Mouse (Mus musculus): Measurements from ENCODE around the gene Sephs2. TPM values are rescaled to one million over a fixed set of nuclear protein-coding genes. Genes with fewer than 3 reads are reported as not detected.

Sephs2 gene
- 125 and 144 TPM in 2 replicates for polyA plus RNA-seq (2012; ENCODE audit: insufficient read depth, insufficient read length, missing spikeins)

DNA sequence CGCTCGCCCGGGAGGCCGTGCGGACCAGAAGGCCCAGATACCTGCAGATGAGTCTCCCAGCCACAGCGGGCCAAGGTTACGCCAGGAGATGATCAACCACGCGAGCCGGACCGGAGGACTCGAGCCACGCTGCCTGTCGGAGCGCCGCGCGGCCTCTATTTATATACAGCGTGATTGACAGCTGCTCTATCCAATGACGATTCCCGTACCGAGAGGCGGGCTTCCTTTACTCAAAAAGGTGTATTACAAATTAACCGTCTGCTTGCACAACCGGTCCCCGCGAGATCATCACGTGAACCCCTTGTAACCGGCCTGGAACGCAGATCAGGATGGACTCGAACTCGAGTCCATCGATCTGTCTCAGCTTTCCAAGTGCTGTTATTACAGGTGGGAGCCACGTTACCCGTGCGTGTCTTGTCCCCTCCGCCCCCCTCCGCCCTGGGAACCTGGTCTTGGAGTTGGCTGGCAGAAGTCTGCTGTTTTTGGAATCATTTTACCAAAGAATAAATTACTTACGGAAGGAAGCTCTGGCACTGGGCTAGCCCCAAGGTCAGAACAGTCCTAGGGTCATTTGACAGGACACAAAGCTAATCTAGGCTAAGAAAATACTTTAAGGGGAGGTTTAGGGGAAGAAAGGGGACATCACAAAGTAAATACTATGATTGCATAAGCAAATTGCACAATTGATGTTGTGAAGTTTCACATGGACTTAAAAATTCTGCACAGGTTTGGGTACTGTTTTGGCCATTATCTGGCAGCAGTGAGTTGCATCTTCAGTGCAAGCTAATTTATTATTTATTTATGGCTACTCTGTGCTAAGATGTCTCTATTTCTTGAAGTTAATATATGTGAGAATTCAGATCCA, at the start of gene Sephs2:
Gene Sephs2, minus strand, starts transcription at position 131 of the 865 bp plus-strand sequence.
- peaks cover 12% of the 10 kb centered on the region; the same call in 1 of the 2 replicates for H3K4me1 ChIP-seq (ENCODE audit: control insufficient read depth, insufficient read depth, insufficient read length, low read length)
- H3K27ac ChIP-seq (replicated peaks; ENCODE audit: low read depth, low read length), result peak within 1 kb of the TSS; percentile 85
- peak within 1 kb of the TSS; percentile 85 for H3K4me3 ChIP-seq (ENCODE audit: insufficient read depth, low read depth, low read length)

DNA sequence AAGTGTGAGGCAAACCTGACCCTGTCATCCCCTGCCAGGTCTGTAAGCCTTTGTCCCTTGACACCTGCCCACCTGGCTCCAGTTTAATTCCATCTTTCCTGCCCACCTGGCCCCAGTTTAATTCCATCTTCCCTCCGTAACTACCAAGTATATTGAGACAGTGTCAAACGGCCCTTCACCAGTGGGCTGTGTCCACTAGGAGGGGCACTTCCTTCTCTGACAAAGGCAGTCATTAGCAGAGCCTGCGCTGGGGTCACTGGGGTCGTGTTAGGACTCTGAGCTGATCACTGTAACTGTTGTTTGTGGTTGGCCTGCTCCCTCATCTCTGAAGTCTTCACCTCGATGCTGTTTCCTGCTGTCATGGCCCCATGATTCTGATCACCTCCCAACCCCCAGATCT, 48.2 kb upstream of the Sephs2 start:
- H3K27ac ChIP-seq (replicated peaks; ENCODE audit: low read depth, low read length), result no peak overlapping the region

DNA sequence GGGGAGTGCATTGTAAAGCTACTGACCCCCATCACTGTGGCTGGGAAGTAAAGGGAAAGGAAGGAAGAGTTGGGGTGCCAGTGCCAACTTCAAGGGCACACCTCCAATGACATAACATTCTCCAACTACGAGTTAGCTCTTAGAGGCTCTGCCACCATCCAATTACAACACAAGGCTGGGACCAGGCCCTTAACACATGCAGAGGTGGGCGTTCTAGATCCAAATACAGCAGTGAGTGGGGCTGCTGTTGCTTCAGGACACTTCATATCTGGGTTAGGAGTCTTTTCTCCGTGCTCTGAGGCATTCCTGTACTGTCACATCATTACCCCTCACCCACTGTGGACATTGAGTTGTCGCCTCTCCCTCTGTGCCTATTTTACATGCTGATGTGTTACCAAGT, 47.3 kb upstream of the Sephs2 start:
- H3K27ac ChIP-seq (replicated peaks; ENCODE audit: low read depth, low read length), result no peak overlapping the region
- H3K4me1 ChIP-seq (ENCODE audit: control insufficient read depth, insufficient read depth, insufficient read length, low read length), result no peaks in the 10 kb centered on the region
- no peak overlapping the region for H3K4me3 ChIP-seq (ENCODE audit: insufficient read depth, low read depth, low read length)

More for the DNA sequence above, 48.2 kb upstream of the Sephs2 start:
- no peaks in the 10 kb centered on the region for H3K4me1 ChIP-seq (ENCODE audit: control insufficient read depth, insufficient read depth, insufficient read length, low read length)
- no peak overlapping the region for H3K4me3 ChIP-seq (ENCODE audit: insufficient read depth, low read depth, low read length)

DNA sequence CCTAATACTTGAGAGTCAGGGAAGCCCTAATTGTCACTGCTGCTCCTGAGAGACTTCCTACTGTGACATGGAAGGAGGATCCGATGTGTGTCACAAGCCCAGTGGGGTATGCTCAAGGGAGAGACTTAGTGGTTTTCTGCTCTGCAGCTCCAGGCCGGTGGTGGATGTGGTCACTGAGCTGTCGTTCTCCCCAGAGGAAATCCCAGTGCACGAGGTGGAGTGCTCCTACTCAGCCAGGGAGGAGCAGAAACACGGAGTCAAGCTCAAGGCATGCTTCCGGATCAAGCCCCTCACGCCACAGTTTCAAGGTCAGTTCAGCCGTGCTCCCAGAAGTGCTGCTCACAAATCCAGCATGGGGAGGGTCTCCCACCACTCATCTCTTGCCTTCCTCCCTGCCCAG, 40.1 kb upstream of the Sephs2 start:
- Histone ChIP-seq H3K4me3 (ENCODE audit: insufficient read depth, low read depth, low read length) (no peak overlapping the region), H3K4me1 (ENCODE audit: control insufficient read depth, insufficient read depth, insufficient read length, low read length) (no peaks in the 10 kb centered on the region), H3K27ac (replicated peaks; ENCODE audit: low read depth, low read length) (no peak overlapping the region)

- H3K4me1 ChIP-seq (ENCODE audit: control insufficient read depth, insufficient read depth, insufficient read length, low read length), result no peaks in the 10 kb centered on the region
- no peak overlapping the region for H3K4me3 ChIP-seq (ENCODE audit: insufficient read depth, low read depth, low read length)
- no peak overlapping the region for H3K27ac ChIP-seq (replicated peaks; ENCODE audit: low read depth, low read length)
Observed at GRCm38 (mm10) chr7:127309951-127310350, 36.1 kb upstream of the Sephs2 start.

- Histone ChIP-seq H3K4me3 (ENCODE audit: insufficient read depth, low read depth, low read length) (no peak overlapping the region), H3K4me1 (ENCODE audit: control insufficient read depth, insufficient read depth, insufficient read length, low read length) (no peaks in the 10 kb centered on the region), H3K27ac (replicated peaks; ENCODE audit: low read depth, low read length) (no peak overlapping the region)
Observed at GRCm38 (mm10) chr7:127308887-127309286, 35.0 kb upstream of the Sephs2 start.

DNA sequence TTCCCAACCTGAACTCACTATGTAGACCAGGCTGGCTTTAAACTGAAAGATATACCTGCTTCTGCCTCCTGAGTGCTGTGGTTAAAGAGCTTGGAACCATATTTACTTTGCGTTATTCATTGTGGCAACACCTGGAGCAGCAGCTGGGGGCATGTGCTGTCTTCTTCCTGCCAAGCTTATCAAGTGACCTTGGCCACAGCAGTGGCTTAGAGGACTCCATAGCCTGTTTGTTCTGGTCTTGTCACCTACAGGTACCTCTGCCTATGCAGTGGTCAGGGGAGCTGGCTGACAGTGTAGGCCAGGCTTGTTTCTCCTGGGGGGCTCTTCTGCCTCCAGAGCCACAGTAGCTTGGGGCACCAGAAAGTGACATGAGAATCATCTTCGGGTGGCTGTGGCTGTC, 34.6 kb upstream of the Sephs2 start:
- Histone ChIP-seq H3K4me3 (ENCODE audit: insufficient read depth, low read depth, low read length) (no peak overlapping the region), H3K4me1 (ENCODE audit: control insufficient read depth, insufficient read depth, insufficient read length, low read length) (no peaks in the 10 kb centered on the region), H3K27ac (replicated peaks; ENCODE audit: low read depth, low read length) (no peak overlapping the region)

- Histone ChIP-seq H3K4me3 (ENCODE audit: insufficient read depth, low read depth, low read length) (no peak overlapping the region), H3K4me1 (ENCODE audit: control insufficient read depth, insufficient read depth, insufficient read length, low read length) (no peaks in the 10 kb centered on the region), H3K27ac (replicated peaks; ENCODE audit: low read depth, low read length) (no peak overlapping the region)
Observed at GRCm38 (mm10) chr7:127297586-127298193, 23.8 kb upstream of the Sephs2 start.

DNA sequence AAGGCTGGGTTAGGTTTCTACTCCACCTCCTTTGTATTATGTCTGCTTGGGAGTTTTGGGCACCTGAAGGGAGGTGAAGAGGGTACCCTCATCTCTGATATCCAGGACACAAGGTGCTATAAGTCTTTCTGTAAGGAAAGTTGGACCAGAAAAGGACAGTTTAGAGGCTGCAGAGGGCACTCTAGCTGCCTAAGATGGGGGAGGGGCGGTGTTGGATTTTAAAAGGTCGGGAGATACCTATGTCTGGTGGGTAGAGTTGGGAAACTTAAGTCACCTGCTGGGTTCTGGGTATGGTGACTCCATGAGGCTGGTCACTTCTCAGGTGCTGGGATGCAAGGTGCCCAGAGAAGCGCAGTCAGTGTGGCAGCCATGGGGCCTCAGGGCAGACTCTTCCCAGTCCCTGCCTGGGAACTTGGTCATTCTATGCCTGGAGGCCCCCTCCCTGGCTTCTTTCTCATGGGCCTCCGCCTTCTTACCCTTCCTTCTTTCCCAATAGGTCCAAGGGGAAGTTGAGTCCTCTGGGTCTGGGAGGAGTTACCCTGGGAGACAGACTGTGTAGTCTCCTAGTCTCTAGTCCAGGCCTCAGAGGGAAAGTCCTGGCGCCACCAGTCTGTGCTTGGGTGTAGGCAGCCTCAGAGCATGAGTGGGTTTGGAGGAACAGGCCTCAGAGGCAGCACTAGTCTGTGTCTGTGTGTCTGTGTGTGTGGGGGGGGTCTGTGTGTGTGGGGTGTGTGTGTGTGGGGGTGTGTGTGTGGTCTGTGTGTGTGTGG, 23.1 kb upstream of the Sephs2 start:
- H3K4me1 ChIP-seq (ENCODE audit: control insufficient read depth, insufficient read depth, insufficient read length, low read length), result no peaks in the 10 kb centered on the region
- H3K4me3 ChIP-seq (ENCODE audit: insufficient read depth, low read depth, low read length), result no peak overlapping the region
- H3K27ac ChIP-seq (replicated peaks; ENCODE audit: low read depth, low read length), result no peak overlapping the region

DNA sequence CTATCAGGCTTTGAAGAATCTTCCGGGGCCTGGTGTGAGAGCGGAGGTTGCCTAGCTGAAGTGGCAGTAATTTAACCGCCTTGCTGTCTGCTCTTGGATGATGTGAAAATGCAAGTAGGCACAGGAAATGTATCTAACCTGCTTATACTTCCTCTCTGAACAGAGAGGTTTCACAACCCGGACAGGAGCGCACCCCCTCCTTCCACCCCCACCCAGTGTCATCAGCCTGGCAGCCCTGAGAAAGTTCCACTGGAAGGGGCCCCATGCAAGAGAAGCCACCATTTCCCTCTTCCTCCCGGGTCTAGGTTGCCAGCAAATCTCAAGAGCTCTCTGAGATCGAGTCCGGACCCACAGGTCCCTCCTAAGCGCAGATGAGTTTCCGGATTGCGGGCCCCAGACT, 22.2 kb upstream of the Sephs2 start, which contains the start of gene Itgal:
Gene Itgal, plus strand, starts transcription at position 163 of the 400 bp plus-strand sequence.
- Histone ChIP-seq H3K27ac (replicated peaks; ENCODE audit: low read depth, low read length) (no peak within 1 kb of the TSS), H3K4me1 (ENCODE audit: control insufficient read depth, insufficient read depth, insufficient read length, low read length) (no peaks in the 10 kb centered on the region), H3K4me3 (ENCODE audit: insufficient read depth, low read depth, low read length) (peak within 1 kb of the TSS; percentile 7; the same call in 1 of the 2 replicates)

DNA sequence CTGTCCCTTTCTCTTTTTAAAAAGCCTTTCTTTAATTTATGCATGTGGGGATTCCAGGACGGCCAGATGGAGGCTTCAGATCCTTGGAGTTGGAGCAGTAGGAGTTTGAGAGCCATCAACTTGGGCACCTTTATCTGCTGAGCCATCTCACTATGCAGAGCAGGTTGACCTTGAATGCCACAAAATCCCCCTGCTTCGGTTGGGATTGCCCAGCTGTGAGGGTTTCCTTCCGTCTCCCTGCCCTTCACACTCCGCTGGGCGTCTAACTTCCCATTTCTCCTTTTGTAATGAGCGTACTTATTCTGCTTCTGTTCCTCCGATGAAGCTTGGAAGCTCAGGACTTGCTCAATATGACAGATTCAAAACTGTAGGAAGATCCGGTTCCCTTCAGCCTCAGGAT, 16.3 kb upstream of the Sephs2 start:
- H3K4me3 ChIP-seq (ENCODE audit: insufficient read depth, low read depth, low read length), result no peak overlapping the region
- H3K4me1 ChIP-seq (ENCODE audit: control insufficient read depth, insufficient read depth, insufficient read length, low read length), result no peaks in the 10 kb centered on the region
- no peak overlapping the region for H3K27ac ChIP-seq (replicated peaks; ENCODE audit: low read depth, low read length)

- H3K4me3 ChIP-seq (ENCODE audit: insufficient read depth, low read depth, low read length), result no peak overlapping the region
- no peak overlapping the region for H3K27ac ChIP-seq (replicated peaks; ENCODE audit: low read depth, low read length)
- H3K4me1 ChIP-seq (ENCODE audit: control insufficient read depth, insufficient read depth, insufficient read length, low read length), result no peaks in the 10 kb centered on the region
Observed at GRCm38 (mm10) chr7:127289306-127289705, 15.5 kb upstream of the Sephs2 start.

DNA sequence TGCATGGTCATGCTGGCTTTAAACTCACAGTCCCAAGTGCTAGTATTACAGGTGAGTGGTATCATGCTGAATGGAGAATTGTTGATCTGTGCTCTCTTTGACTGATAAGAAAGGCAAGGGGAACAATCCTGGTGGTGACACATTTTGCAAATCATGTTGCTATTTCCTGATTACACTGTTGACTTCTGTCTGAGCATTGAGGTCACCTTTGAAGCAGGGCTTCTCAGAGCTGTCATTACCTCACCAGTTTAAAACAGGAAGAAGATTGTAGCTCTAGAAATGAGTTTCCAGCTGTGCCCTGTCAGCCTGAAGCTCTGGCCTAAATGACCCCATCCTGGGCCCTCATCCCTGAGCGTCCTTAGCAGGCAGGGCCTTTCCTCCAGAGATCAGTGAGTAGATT, 14.1 kb upstream of the Sephs2 start:
- Histone ChIP-seq H3K4me1 (ENCODE audit: control insufficient read depth, insufficient read depth, insufficient read length, low read length) (no peaks in the 10 kb centered on the region), H3K27ac (replicated peaks; ENCODE audit: low read depth, low read length) (no peak overlapping the region), H3K4me3 (ENCODE audit: insufficient read depth, low read depth, low read length) (no peak overlapping the region)

- H3K4me1 ChIP-seq (ENCODE audit: control insufficient read depth, insufficient read depth, insufficient read length, low read length), result no peaks in the 10 kb centered on the region
- no peak overlapping the region for H3K4me3 ChIP-seq (ENCODE audit: insufficient read depth, low read depth, low read length)
- no peak overlapping the region for H3K27ac ChIP-seq (replicated peaks; ENCODE audit: low read depth, low read length)
Observed at GRCm38 (mm10) chr7:127285154-127285553, 11.3 kb upstream of the Sephs2 start.

DNA sequence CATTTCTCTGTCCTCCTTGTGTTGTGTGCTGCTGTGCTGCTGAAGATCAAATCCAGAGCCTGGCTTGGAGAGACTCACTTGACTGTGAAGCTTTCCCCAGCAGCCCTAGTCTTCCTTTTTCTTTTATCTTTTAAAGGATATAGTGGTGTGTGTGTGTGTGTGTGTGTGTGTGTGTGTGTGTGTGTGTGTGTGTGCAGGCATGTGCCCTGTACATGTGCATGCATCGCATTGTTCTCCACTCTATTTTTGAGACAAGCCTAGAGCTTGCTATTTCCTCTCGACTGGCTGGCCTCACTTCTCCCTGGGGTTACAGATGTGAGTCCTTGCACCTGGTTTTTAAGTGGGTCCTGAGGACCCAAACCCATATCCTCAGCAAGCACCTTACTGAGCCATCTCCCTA, 8.3 kb upstream of the Sephs2 start:
- Histone ChIP-seq H3K4me3 (ENCODE audit: insufficient read depth, low read depth, low read length) (no peak overlapping the region), H3K27ac (replicated peaks; ENCODE audit: low read depth, low read length) (no peak overlapping the region), H3K4me1 (ENCODE audit: control insufficient read depth, insufficient read depth, insufficient read length, low read length) (no peaks in the 10 kb centered on the region)

Measured in brown adipose tissue, adult 24 weeks (tissue).